Mouse (Mus musculus) neural tube, embryonic 11.5 days (tissue): ENCODE data around the gene Cfap65. TPM values are rescaled to one million over a fixed set of nuclear protein-coding genes. Genes with fewer than 3 reads are reported as not detected.

ENCODE experiments used
- ATAC-seq: fragments of 200-750 bp; cut with Nextera tagmentation; 2 replicates; pipeline ENCODE4 v1.8.0; 2017; ENCODE audit warnings: moderate number of reproducible peaks, mild to moderate bottlenecking, moderate TSS enrichment, moderate library complexity; ENCODE audit not compliant: insufficient read depth, low FRiP score, low TSS enrichment
- DNase-seq: peaks from one replicate; pipeline ENCODE4 v3.0.0-alpha.2; 2015; ENCODE audit warnings: low spot score
- H3K27ac ChIP-seq: fragments of 300-500 bp; sonication (generic); 2 replicates; pipeline ENCODE4 v1.5.1; 2014; ENCODE audit warnings: low read depth, mild to moderate bottlenecking, low read length
- H3K27me3 ChIP-seq: fragments of 300-500 bp; sonication (generic); 2 replicates; pipeline ENCODE4 v1.6.1; 2014; ENCODE audit warnings: mild to moderate bottlenecking, low read length, mixed read lengths; ENCODE audit not compliant: control insufficient read depth, insufficient read depth
- H3K36me3 ChIP-seq: fragments of 300-500 bp; sonication (generic); 2 replicates; pipeline ENCODE4 v1.6.1; 2014; ENCODE audit warnings: mild to moderate bottlenecking, low read length, moderate library complexity, mixed read lengths; ENCODE audit not compliant: control insufficient read depth, insufficient read depth
- H3K4me1 ChIP-seq: fragments of 300-500 bp; sonication (generic); 2 replicates; pipeline ENCODE4 v1.6.1; 2014; ENCODE audit warnings: low read length, mixed read lengths; ENCODE audit not compliant: control insufficient read depth, insufficient read depth
- H3K4me2 ChIP-seq: fragments of 300-500 bp; sonication (generic); 2 replicates; pipeline ENCODE4 v1.6.1; 2014; ENCODE audit warnings: low read depth, mild to moderate bottlenecking, moderate library complexity
- H3K4me3 ChIP-seq: fragments of 300-500 bp; sonication (generic); 2 replicates; pipeline ENCODE4 v1.5.1; 2014; ENCODE audit warnings: low read depth, low read length
- H3K9ac ChIP-seq: fragments of 300-500 bp; sonication (generic); 2 replicates; pipeline ENCODE4 v1.6.1; 2014; ENCODE audit warnings: mild to moderate bottlenecking, low read length
- H3K9me3 ChIP-seq: fragments of 300-500 bp; sonication (generic); 2 replicates; pipeline ENCODE4 v1.6.1; 2016; ENCODE audit warnings: low read length; ENCODE audit not compliant: control insufficient read depth
- WGBS: fragments of 180-500 bp; shearing (Covaris S2); extraction: QIAGEN DNeasy Blood & Tissue Kit; methylation state at CpG from one replicate; pipeline ENCODE4 v1.1.7; 2014; 5-methylcytosine and 5-hydroxymethylcytosine counted together
- polyA plus RNA-seq: library from polyadenylated mRNA; unstranded; fragments of >200 nt; fragmentation: Nextera tagmentation; extraction: Ambion mirVana; gene quantifications from 2 replicates; pipeline ENCODE4 v1.2.1, GENCODE M21; 2014

Gene Cfap65
- polyA plus RNA-seq, 1 experiment from 2014 or later, result 0.08 TPM

- peak; percentile 81 for DNase-seq
- Histone ChIP-seq H3K9ac (no peak overlapping the region), H3K27me3 (peaks cover 63% of the 10 kb centered on the region), H3K4me2 (no peak overlapping the region), H3K4me3 (no peak overlapping the region), H3K4me1 (peaks cover 8% of the 10 kb centered on the region), H3K9me3 (no peaks in the 10 kb centered on the region), H3K36me3 (no peaks in the 10 kb centered on the region), H3K27ac (no peak overlapping the region)
- WGBS, result 1% methylated on average over 18 of the region's 18 CpGs
- no peak for ATAC-seq
These were observed 54.5 kb downstream of the Cfap65 start for GRCm38 (mm10) chr1:74880785-74881360.

GRCm38 (mm10) chr1:74877199-74877598 lies 58.2 kb downstream of the Cfap65 start:
- Histone ChIP-seq H3K9ac (no peak overlapping the region), H3K36me3 (no peaks in the 10 kb centered on the region), H3K27ac (no peak overlapping the region), H3K4me2 (no peak overlapping the region), H3K4me3 (no peak overlapping the region), H3K9me3 (no peaks in the 10 kb centered on the region), H3K4me1 (peaks cover 3% of the 10 kb centered on the region), H3K27me3 (peaks cover 26% of the 10 kb centered on the region)
- ATAC-seq, result no peak
- DNase-seq, result no peak
- WGBS, result 65% methylated on average over 3 of the region's 3 CpGs

- H3K4me1 ChIP-seq, result no peaks in the 10 kb centered on the region
- no peaks in the 10 kb centered on the region for H3K36me3 ChIP-seq
- no peak overlapping the region for H3K27ac ChIP-seq
- no peaks in the 10 kb centered on the region for H3K9me3 ChIP-seq
- DNase-seq (no peak), ATAC-seq (no peak)
- 71% methylated on average over 2 of the region's 2 CpGs for WGBS
- no peak overlapping the region for H3K4me3 ChIP-seq
- H3K9ac ChIP-seq, result no peak overlapping the region
- no peaks in the 10 kb centered on the region for H3K27me3 ChIP-seq
- H3K4me2 ChIP-seq, result no peak overlapping the region
These were observed 63.2 kb downstream of the Cfap65 start for GRCm38 (mm10) chr1:74872218-74872617.

GRCm38 (mm10) chr1:74861783-74862182 lies 73.6 kb downstream of the Cfap65 start:
- no peak for DNase-seq
- H3K27ac ChIP-seq, result no peak overlapping the region
- peaks cover 6% of the 10 kb centered on the region; the same call in 1 of the 2 replicates for H3K4me1 ChIP-seq
- no peaks in the 10 kb centered on the region for H3K36me3 ChIP-seq
- peaks cover 6% of the 10 kb centered on the region for H3K27me3 ChIP-seq
- H3K4me3 ChIP-seq, result no peak overlapping the region
- no peak overlapping the region for H3K4me2 ChIP-seq
- no peak for ATAC-seq
- no peak overlapping the region for H3K9ac ChIP-seq
- no peaks in the 10 kb centered on the region for H3K9me3 ChIP-seq

- Histone ChIP-seq H3K27ac (no peak overlapping the region), H3K9me3 (no peaks in the 10 kb centered on the region), H3K4me1 (peaks cover 18% of the 10 kb centered on the region), H3K4me2 (peak overlapping the region; percentile 87; the same call in 1 of the 2 replicates), H3K27me3 (peaks cover 19% of the 10 kb centered on the region), H3K9ac (no peak overlapping the region), H3K36me3 (no peaks in the 10 kb centered on the region), H3K4me3 (no peak overlapping the region)
- DNase-seq (no peak), ATAC-seq (no peak)
- 39% methylated on average over 6 of the region's 6 CpGs for WGBS
These were observed 76.0 kb downstream of the Cfap65 start for GRCm38 (mm10) chr1:74859223-74859984.

- Histone ChIP-seq H3K4me2 (peak overlapping the region; percentile 87), H3K9me3 (no peaks in the 10 kb centered on the region), H3K4me3 (peak overlapping the region; percentile 73), H3K36me3 (no peaks in the 10 kb centered on the region), H3K4me1 (peaks cover 20% of the 10 kb centered on the region), H3K27me3 (peaks cover 19% of the 10 kb centered on the region), H3K27ac (no peak overlapping the region), H3K9ac (no peak overlapping the region)
- ATAC-seq, result no peak
- DNase-seq, result no peak
- WGBS, result 10% methylated on average over 16 of the region's 16 CpGs
These were observed 76.6 kb downstream of the Cfap65 start for GRCm38 (mm10) chr1:74858805-74859204.

GRCm38 (mm10) chr1:74858171-74858719 lies 77.2 kb downstream of the Cfap65 start:
- H3K27me3 ChIP-seq, result peaks cover 19% of the 10 kb centered on the region
- ATAC-seq (peak; percentile 48), DNase-seq (peak; percentile 87)
- H3K27ac ChIP-seq, result no peak overlapping the region
- peak overlapping the region; percentile 87 for H3K4me2 ChIP-seq
- WGBS, result under 1% methylated on average over 29 of the region's 29 CpGs
- H3K4me3 ChIP-seq, result peak overlapping the region; percentile 73
- H3K36me3 ChIP-seq, result no peaks in the 10 kb centered on the region
- H3K4me1 ChIP-seq, result peaks cover 20% of the 10 kb centered on the region
- H3K9me3 ChIP-seq, result no peaks in the 10 kb centered on the region
- H3K9ac ChIP-seq, result peak overlapping the region; percentile 41; the same call in 1 of the 2 replicates

GRCm38 (mm10) chr1:74857677-74858076 lies 77.7 kb downstream of the Cfap65 start:
- Histone ChIP-seq H3K27ac (no peak overlapping the region), H3K27me3 (peaks cover 19% of the 10 kb centered on the region), H3K9ac (no peak overlapping the region), H3K4me2 (peak overlapping the region; percentile 87), H3K9me3 (no peaks in the 10 kb centered on the region), H3K36me3 (no peaks in the 10 kb centered on the region), H3K4me1 (peaks cover 20% of the 10 kb centered on the region), H3K4me3 (peak overlapping the region; percentile 73)
- WGBS, result 7% methylated on average over 4 of the region's 4 CpGs
- ATAC-seq, result no peak
- no peak for DNase-seq
